Mouse (Mus musculus) bone marrow macrophage, adult 2 months (primary cell): Measurements from ENCODE around the gene Palld. TPM values are rescaled to one million over a fixed set of nuclear protein-coding genes. Genes with fewer than 3 reads are reported as not detected.

Experiments
- H3K27ac ChIP-seq: 2 replicates; pipeline ENCODE4 v1.5.1; 2012; ENCODE audit warnings: low read depth, low read length; ENCODE audit not compliant: insufficient read depth
- H3K4me1 ChIP-seq: 2 replicates; pipeline ENCODE4 v1.6.1; 2012; ENCODE audit warnings: low read length; ENCODE audit not compliant: control insufficient read depth, insufficient read depth
- H3K4me3 ChIP-seq: 2 replicates; pipeline ENCODE4 v1.5.1; 2012; ENCODE audit warnings: mild to moderate bottlenecking, low read length, moderate library complexity; ENCODE audit not compliant: insufficient read depth
- CTCF ChIP-seq: IDR thresholded peaks from 2 replicates; pipeline ENCODE4 v1.5.1; 2012; ENCODE audit warnings: low read depth, mild to moderate bottlenecking, low read length, moderate library complexity
- POLR2A ChIP-seq: IDR thresholded peaks from 2 replicates; pipeline ENCODE4 v1.6.1; 2012; ENCODE audit warnings: mild to moderate bottlenecking, low read depth, low read length, borderline replicate concordance
- polyA plus RNA-seq: library from polyadenylated mRNA; stranded (reverse); fragments of >200 nt; gene quantifications from 2 replicates; pipeline ENCODE4 v1.2.4, GENCODE M21; 2012; ENCODE audit not compliant: missing spikeins, insufficient read depth, insufficient read length

Palld gene
- polyA plus RNA-seq, 1 experiment, result 6.4 TPM

DNA sequence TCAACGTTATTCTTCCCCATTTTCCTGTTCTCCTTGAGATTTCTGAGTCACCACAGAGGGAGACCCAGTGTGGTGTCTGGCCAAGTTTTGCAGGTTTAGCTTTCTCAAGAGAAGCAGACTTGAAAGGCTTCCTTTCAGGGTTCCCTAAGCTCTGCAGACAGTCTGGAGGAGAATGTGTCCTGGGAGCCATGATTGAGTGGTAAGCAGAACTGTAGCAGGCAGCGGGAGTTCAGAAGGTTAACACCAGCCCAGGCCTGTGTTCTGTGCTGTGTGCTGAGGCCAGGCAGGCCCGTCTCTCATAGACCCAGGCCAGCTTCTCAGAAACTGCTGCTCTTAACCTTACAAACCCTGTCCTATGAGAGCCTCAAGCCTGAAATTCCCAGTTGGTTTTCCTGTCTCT lies 263.5 kb downstream of the Palld start:
- Histone ChIP-seq H3K4me3 (no peak overlapping the region), H3K27ac (no peak overlapping the region), H3K4me1 (0 out of 2 replicates have a peak, but pooled peaks cover 3% of the 10 kb centered on the region)
- TF ChIP-seq POLR2A, result no peak
- no peak for TF ChIP-seq CTCF

DNA sequence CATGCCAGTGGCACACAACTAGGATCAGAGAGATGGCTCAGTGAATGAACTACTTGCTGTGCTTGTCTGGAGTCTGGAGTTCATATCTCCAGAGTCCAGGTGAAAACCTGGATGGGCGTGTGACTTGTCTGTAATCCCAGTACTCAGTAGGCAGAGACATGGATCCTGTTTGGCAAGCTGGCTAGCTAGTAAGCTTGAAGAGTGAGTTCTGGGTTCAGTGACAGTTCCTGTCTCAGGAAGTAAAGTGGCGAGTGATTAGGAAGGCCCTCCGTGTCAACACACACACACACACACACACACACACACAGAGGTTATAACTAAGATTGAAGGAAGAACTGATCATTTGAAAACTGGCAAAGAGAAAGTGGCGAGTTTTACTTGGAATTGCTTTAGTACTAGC lies 264.8 kb downstream of the Palld start:
- H3K4me1 ChIP-seq, result no peaks in the 10 kb centered on the region
- no peak overlapping the region for H3K4me3 ChIP-seq
- no peak for TF ChIP-seq CTCF
- TF ChIP-seq POLR2A, result no peak
- H3K27ac ChIP-seq, result no peak overlapping the region

DNA sequence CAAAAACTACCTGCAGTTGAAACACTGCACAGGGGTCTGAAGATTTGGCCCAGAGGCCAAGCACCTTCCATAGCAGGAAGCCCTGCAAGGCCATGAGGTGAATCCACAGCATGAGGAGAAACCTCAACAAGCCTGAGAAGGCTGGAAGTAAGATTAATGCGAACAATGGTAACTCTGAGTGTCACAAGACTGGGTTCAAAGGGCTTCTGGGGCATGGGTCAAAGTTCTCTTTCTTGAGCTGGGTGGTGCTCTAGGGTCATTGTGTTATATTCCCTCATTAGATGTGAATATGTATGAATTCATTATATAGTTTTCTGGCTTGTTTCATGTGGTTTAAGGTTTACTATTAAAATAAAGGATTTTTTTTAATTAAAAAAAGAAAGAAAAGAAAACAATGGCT lies 267.7 kb downstream of the Palld start:
- Histone ChIP-seq H3K4me3 (no peak overlapping the region), H3K4me1 (no peaks in the 10 kb centered on the region), H3K27ac (no peak overlapping the region)
- TF ChIP-seq CTCF, result no peak

DNA sequence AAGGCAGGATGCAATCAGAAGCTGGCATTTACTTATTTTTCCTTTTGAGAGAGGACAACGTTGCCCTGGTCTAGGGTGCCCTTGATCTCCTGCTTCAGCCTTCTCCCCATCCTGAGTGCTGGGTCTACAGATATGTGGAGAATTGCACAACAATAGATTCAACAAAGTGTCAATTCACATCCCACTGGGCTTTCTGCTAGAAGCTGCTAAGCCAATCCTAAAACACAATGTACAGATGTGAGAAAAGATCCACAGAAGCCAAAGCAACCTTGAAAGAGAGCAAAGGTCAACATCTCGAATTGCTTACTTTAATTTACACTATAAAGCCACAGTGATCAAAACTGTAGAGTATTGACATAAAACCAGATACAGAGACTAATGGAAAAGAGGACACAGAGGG lies 270.2 kb downstream of the Palld start:
- Histone ChIP-seq H3K4me3 (no peak overlapping the region), H3K27ac (no peak overlapping the region), H3K4me1 (no peaks in the 10 kb centered on the region)
- no peak for TF ChIP-seq POLR2A
- no peak for TF ChIP-seq CTCF

DNA sequence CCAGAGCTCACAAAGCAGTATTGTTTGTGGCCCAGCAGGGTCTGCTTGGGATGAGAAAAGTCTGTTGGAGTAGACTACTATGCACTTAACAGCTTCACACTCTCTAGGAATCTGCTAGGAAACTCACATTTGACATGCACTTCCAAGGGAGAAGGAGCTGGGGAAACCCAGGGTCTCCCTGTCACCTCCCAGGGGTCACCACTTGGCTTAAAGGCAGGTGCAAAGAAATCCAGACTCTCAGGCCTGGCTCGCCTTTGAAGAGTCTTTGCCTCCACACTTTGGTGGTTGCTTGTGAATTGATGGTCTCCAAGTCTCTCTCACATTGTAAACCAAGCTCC lies 272.9 kb downstream of the Palld start:
- H3K27ac ChIP-seq, result no peak overlapping the region
- no peak for TF ChIP-seq CTCF
- no peak for TF ChIP-seq POLR2A
- no peak overlapping the region for H3K4me3 ChIP-seq
- no peaks in the 10 kb centered on the region for H3K4me1 ChIP-seq

DNA sequence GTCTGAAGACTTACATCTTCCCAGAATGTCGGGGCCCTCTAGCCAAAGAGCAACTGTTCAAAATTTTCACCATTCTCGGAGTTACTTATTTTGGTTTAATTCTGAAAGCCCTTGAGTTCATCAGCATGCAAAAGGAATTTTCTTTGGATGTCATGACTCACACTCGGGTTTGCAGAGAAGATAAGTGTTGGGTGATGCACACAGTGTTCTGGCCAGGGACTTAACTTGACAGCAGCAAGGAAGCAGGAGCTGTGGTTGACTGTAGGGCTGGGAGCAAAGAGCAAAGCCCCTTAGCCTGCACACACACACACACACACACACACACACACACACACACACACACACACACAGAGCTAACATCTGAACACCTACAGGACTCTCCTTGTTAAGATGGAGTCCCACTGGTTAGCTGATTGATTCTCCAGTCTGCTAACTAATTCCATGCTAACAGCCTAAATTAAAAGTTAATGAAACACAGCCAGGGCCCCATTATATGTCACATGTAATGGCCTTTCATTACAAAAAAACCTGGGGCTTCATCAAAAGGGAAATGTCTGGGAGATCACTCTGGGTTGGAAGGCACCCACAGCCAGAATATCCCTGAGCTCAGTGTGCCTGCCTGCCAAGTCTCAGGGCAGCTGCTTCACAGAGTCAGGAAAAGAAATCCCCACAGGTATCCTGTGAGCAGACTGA lies 273.4 kb downstream of the Palld start:
- Histone ChIP-seq H3K4me1 (no peaks in the 10 kb centered on the region), H3K27ac (no peak overlapping the region), H3K4me3 (no peak overlapping the region)
- TF ChIP-seq POLR2A, result no peak
- TF ChIP-seq CTCF, result no peak

DNA sequence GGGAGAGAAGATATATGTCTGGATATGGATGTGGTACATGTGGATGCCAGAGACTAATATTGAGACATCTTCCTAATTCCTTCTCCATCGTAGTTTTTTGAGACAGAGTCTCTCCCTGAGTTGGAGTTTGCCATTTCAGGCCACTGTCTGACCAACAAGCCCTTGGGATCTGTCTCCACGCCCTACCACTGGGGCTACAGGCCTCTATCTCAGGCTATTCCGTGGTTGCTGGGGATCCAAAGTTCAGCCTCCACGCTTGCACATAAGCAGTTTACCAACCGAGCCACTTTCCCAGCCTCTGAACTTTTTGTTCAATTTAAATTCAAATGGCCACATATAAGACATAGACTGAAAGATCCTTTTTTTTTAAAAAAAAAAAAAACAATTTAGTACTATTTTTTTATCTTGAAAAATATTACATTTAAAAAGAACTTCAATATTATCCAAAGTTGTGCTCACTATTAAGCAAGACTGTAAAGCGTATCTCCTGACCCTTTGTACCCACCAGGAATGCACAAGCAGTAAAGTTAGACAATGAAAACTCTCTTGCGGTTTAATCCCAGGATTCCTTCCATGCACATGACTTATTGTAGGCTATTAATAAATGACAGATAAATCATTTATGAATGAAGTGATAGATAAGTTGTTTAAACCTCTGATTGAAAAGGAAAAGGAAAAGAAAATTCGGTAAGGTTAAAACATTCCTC lies 276.1 kb downstream of the Palld start:
- H3K4me3 ChIP-seq, result no peak overlapping the region

DNA sequence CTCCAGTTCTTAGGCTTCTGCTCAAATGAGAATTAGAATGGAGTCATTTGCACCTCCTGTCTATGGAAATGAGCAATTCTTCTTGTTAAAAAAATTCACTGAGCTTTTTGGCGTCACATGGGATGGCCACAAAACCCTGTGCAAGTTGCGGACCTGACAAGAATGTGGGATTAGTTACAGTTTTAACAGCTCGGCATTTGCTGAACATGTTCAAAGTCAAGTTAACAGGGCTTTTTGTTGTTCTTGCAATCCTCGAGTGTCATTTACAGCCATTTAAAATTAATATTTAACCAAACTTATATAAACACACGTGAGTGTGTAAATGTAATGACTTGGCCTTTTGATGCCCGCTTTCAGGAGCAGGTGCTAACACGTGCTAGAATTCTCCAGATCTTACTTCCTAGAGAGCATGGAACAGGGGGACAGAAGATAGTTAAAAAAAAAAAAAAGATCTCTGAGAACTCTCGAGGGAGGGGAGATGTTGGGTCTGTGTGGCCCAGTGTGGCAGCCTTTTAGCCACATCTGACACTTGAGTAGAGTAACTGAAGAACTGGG lies 276.8 kb downstream of the Palld start:
- TF ChIP-seq POLR2A (no peak), CTCF (no peak)
- H3K27ac ChIP-seq, result no peak overlapping the region
- peaks cover 10% of the 10 kb centered on the region for H3K4me1 ChIP-seq
- no peak overlapping the region for H3K4me3 ChIP-seq

More for the DNA sequence above, 276.1 kb downstream of the Palld start:
- H3K27ac ChIP-seq, result no peak overlapping the region
- H3K4me1 ChIP-seq, result peaks cover 5% of the 10 kb centered on the region
- TF ChIP-seq POLR2A, result no peak
- TF ChIP-seq CTCF, result no peak

DNA sequence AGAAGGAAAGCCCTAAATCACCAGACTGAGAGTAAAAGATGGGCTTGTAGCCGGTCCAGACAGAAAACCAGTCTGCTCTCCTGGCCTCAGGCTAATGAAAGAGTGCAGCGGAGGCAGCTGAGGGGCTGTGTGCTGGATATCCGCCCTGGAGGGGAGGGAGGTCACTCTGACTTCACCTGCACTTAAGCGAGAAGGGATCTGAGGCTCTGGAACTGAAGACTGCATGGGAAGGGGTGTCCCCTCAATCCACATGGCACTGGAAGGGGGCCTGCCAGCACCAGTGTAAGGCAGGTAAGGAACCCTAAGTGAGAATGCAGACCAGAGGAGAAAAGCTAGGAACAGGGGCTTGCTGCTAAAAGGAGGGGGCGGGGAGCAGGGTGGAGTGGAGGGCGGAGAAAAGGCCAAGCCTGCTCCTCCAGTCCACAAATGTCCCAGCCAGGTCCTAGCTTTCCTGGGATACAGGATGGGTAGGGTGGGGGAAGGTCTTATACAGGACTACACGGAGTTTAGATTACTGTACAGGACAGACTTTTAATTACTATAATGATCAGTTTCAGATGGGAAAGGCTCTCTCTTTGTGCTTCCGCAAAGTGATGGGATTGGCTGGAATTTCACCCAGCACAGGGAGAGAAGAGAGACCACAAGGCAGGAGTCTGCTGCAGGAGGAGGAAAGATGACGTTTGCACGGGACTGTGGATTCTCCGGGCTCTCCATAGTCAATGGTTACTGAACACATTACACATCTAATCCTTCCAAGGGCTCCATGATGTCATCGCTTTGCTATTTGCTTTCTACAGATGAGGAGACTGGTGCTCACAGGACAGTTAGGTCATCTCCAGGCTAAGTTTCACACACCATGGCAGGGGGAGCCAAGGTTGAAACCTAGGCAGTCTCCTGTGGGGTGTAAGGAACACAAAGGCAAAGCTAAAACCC lies 278.7 kb downstream of the Palld start:
- peaks cover 13% of the 10 kb centered on the region for H3K4me1 ChIP-seq
- H3K4me3 ChIP-seq, result no peak overlapping the region
- no peak for TF ChIP-seq CTCF
- TF ChIP-seq POLR2A, result no peak
- H3K27ac ChIP-seq, result no peak overlapping the region
